Mouse (Mus musculus) megakaryocyte, adult 5-6 weeks (primary cell): ENCODE data around the gene 1700018F24Rik. TPM values are rescaled to one million over a fixed set of nuclear protein-coding genes. Genes with fewer than 3 reads are reported as not detected.
"Not testable (repeated sequence)": the region's sequence is repeated elsewhere in the genome, so short reads cannot be mapped to it uniquely, and the experiment has no call there.

ENCODE experiments used
- ATAC-seq: 2 replicates; pipeline ENCODE4 v1.8.0; 2016; ENCODE audit warnings: mild to moderate bottlenecking, inconsistent platforms; ENCODE audit not compliant: poor library complexity, severe bottlenecking
- total RNA-seq, 2 experiments: library from RNA; stranded (forward) in 1 of 2; stranded (reverse) in 1 of 2; fragments of 153-499, 151-499 nt in 1 of 2; fragments of 221-1000, 200-1000 nt in 1 of 2; gene quantifications; 2 replicates each; pipeline versions ENCODE4 v1.2.3 to v1.2.4; 2015 to 2017

Gene 1700018F24Rik
- total RNA-seq, 2 experiments from 2014 or later: not detected

GRCm38 (mm10) chr5:145081866-145082613, 39.2 kb downstream of the 1700018F24Rik start:
- ATAC-seq: no peak

DNA sequence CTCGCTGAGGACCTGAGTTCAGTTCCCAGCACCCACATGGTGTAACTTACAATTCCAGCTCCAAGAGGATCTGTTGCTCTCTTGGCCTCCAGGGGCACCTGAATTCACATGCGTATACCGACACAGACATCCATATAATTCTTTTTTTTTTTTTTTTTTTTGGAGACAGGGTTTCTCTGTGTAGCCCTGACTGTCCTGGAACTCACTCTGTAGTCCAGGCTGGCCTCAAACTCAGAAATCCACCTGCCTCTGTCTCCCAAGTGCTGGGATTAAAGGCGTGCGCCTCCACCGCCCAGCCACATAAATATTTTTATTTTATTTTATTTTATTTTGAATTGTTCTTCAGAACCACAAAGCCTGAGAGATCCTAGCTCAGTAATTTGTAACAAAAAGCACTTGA, 40.4 kb downstream of the 1700018F24Rik start:
- ATAC-seq: not testable (repeated sequence)

GRCm38 (mm10) chr5:145083632-145084451, 41.1 kb downstream of the 1700018F24Rik start, which contains the start of the genes Arpc1a and Kpna7:
Gene Arpc1a (plus strand): TSS chr5:145083830.
Gene Kpna7 (minus strand): TSS chr5:145084030.
- ATAC-seq: peak; percentile 95

DNA sequence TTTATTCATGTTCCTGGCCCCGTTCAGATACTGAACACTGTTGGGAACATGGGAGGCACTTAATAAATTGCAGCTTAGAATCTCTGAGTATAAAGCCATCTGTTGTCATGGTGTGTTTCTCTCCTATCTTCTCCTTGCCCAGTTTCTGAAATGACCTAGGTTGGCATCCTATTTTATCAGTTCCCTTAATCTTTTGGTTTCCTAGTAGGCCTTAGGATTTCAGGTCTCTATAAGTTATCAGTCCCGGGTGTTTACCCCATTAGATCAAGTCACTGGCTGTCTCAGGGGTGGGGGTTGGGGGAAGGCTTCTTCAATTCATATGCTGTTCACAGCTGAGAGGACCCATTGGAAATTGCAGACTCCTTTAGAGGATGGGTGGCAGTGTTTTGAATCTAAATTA, 42.0 kb downstream of the 1700018F24Rik start:
- ATAC-seq: no peak

GRCm38 (mm10) chr5:145088186-145088585, 45.4 kb downstream of the 1700018F24Rik start:
- no peak for ATAC-seq

- no peak for ATAC-seq
Measured at GRCm38 (mm10) chr5:145089878-145090277, 47.1 kb downstream of the 1700018F24Rik start.

Other genes with a start within 250 kb of the 1700018F24Rik start
- 4.7 and 5.1 TPM in 2 replicates for gene Smurf1, start 77.1 kb upstream of the 1700018F24Rik start, total RNA-seq (2015)
- gene Smurf1, start 77.1 kb upstream of the 1700018F24Rik start, total RNA-seq (2017): 6.7 and 6.9 TPM in 2 replicates
- not detected in 2 replicates for gene Gm4871, start 10.2 kb upstream of the 1700018F24Rik start, total RNA-seq (2015)
- not detected in 2 replicates for gene Gm4871, start 10.2 kb upstream of the 1700018F24Rik start, total RNA-seq (2017)
- 98.2 and 102 TPM in 2 replicates for gene Arpc1a, start 40.8 kb downstream of the 1700018F24Rik start, total RNA-seq (2015)
- 65.2 and 77.0 TPM in 2 replicates for gene Arpc1a, start 40.8 kb downstream of the 1700018F24Rik start, total RNA-seq (2017)
- gene Kpna7, start 41.0 kb downstream of the 1700018F24Rik start, total RNA-seq (2015): not detected in 2 replicates
- not detected in 2 replicates for gene Kpna7, start 41.0 kb downstream of the 1700018F24Rik start, total RNA-seq (2017)
- gene Arpc1b, start 71.2 kb downstream of the 1700018F24Rik start, total RNA-seq (2015): 361 and 425 TPM in 2 replicates
- gene Arpc1b, start 71.2 kb downstream of the 1700018F24Rik start, total RNA-seq (2017): 297 and 318 TPM in 2 replicates
- gene Pdap1, start 97.2 kb downstream of the 1700018F24Rik start, total RNA-seq (2015): 24.8 and 26.1 TPM in 2 replicates
- gene Pdap1, start 97.2 kb downstream of the 1700018F24Rik start, total RNA-seq (2017): 140 and 144 TPM in 2 replicates
- gene Bud31, start 97.4 kb downstream of the 1700018F24Rik start, total RNA-seq (2015): 179 and 181 TPM in 2 replicates
- gene Bud31, start 97.4 kb downstream of the 1700018F24Rik start, total RNA-seq (2017): 217 and 234 TPM in 2 replicates
- 6.5 and 7.9 TPM in 2 replicates for gene Ptcd1, start 124.1 kb downstream of the 1700018F24Rik start, total RNA-seq (2015)
- gene Ptcd1, start 124.1 kb downstream of the 1700018F24Rik start, total RNA-seq (2017): 14.8 and 15.3 TPM in 2 replicates
- 16.6 and 17.0 TPM in 2 replicates for gene Cpsf4, start 124.2 kb downstream of the 1700018F24Rik start, total RNA-seq (2015)
- 34.0 and 37.8 TPM in 2 replicates for gene Cpsf4, start 124.2 kb downstream of the 1700018F24Rik start, total RNA-seq (2017)
- gene Atp5j2, start 149.1 kb downstream of the 1700018F24Rik start, total RNA-seq (2015): 310 and 322 TPM in 2 replicates
- gene Atp5j2, start 149.1 kb downstream of the 1700018F24Rik start, total RNA-seq (2017): 103 and 107 TPM in 2 replicates
- 6.2 and 6.4 TPM in 2 replicates for gene Zkscan14, start 158.9 kb downstream of the 1700018F24Rik start, total RNA-seq (2015)
- 30.8 and 31.7 TPM in 2 replicates for gene Zkscan14, start 158.9 kb downstream of the 1700018F24Rik start, total RNA-seq (2017)
- gene Zkscan5, start 161.6 kb downstream of the 1700018F24Rik start, total RNA-seq (2015): 2.6 and 2.7 TPM in 2 replicates
- 4.6 and 5.4 TPM in 2 replicates for gene Zkscan5, start 161.6 kb downstream of the 1700018F24Rik start, total RNA-seq (2017)
- 31.1 and 36.1 TPM in 2 replicates for gene Zfp655, start 188.7 kb downstream of the 1700018F24Rik start, total RNA-seq (2015)
- 23.4 and 27.2 TPM in 2 replicates for gene Zfp655, start 188.7 kb downstream of the 1700018F24Rik start, total RNA-seq (2017)
- gene Zscan25, start 237.5 kb downstream of the 1700018F24Rik start, total RNA-seq (2015): 5.4 and 6.4 TPM in 2 replicates
- gene Zscan25, start 237.5 kb downstream of the 1700018F24Rik start, total RNA-seq (2017): 3.2 and 3.5 TPM in 2 replicates